Mouse (Mus musculus) liver, embryonic 11.5 days (tissue): Measurements from ENCODE around the gene Cyp4a10. TPM values are rescaled to one million over a fixed set of nuclear protein-coding genes. Genes with fewer than 3 reads are reported as not detected.
"Not testable (repeated sequence)": the region's sequence is repeated elsewhere in the genome, so short reads cannot be mapped to it uniquely, and the experiment has no call there.

Source experiments
- ATAC-seq: fragments of 200-750 bp; cut with Nextera tagmentation; replicated peaks from 2 replicates; pipeline ENCODE4 v1.8.0; 2017; ENCODE audit warnings: moderate number of reproducible peaks, mild to moderate bottlenecking, moderate TSS enrichment, moderate library complexity; ENCODE audit not compliant: low FRiP score
- DNase-seq: peaks from one replicate; pipeline ENCODE4 v3.0.0-alpha.2; 2017; ENCODE audit warnings: low spot score
- H3K27ac ChIP-seq: fragments of 300-500 bp; sonication (generic); 2 replicates; pipeline ENCODE4 v1.5.1; 2014; ENCODE audit warnings: mild to moderate bottlenecking, low read depth, low read length, control low read depth
- H3K27me3 ChIP-seq: fragments of 300-500 bp; sonication (generic); replicated peaks from 2 replicates; pipeline ENCODE4 v1.6.1; 2014; ENCODE audit warnings: low read length, mixed read lengths; ENCODE audit not compliant: control insufficient read depth, insufficient read depth
- H3K36me3 ChIP-seq: fragments of 300-500 bp; sonication (generic); 2 replicates; pipeline ENCODE4 v1.6.1; 2014; ENCODE audit warnings: mild to moderate bottlenecking, low read length, moderate library complexity, mixed read lengths; ENCODE audit not compliant: control insufficient read depth, insufficient read depth
- H3K4me1 ChIP-seq: fragments of 300-500 bp; sonication (generic); replicated peaks from 2 replicates; pipeline ENCODE4 v1.6.1; 2014; ENCODE audit warnings: low read length, mixed read lengths; ENCODE audit not compliant: control insufficient read depth, insufficient read depth
- H3K4me2 ChIP-seq: fragments of 300-500 bp; sonication (generic); 2 replicates; pipeline ENCODE4 v1.6.1; 2014; ENCODE audit warnings: mild to moderate bottlenecking, control low read depth, moderate library complexity
- H3K4me3 ChIP-seq: fragments of 300-500 bp; sonication (generic); 2 replicates; pipeline ENCODE4 v1.5.1; 2014; ENCODE audit warnings: low read depth, low read length, control low read depth
- H3K9ac ChIP-seq: fragments of 300-500 bp; sonication (generic); 2 replicates; pipeline ENCODE4 v1.6.1; 2014; ENCODE audit warnings: low read depth, low read length, control low read depth
- H3K9me3 ChIP-seq: fragments of 300-500 bp; sonication (generic); 2 replicates; pipeline ENCODE4 v1.6.1; 2016; ENCODE audit warnings: low read length, inconsistent platforms, mixed read lengths; ENCODE audit not compliant: control insufficient read depth
- WGBS: fragments of 180-500 bp; shearing (Covaris S2); extraction: QIAGEN DNeasy Blood & Tissue Kit; methylation state at CpG from one replicate; pipeline ENCODE4 v1.1.7; 2014; 5-methylcytosine and 5-hydroxymethylcytosine counted together
- polyA plus RNA-seq: library from polyadenylated mRNA; unstranded; fragments of >200 nt; fragmentation: Nextera tagmentation; extraction: Ambion mirVana; gene quantifications from 2 replicates; pipeline ENCODE4 v1.2.1, GENCODE M21; 2014

The Cyp4a10 gene
- polyA plus RNA-seq, 1 experiment from 2014 or later = not detected

DNA sequence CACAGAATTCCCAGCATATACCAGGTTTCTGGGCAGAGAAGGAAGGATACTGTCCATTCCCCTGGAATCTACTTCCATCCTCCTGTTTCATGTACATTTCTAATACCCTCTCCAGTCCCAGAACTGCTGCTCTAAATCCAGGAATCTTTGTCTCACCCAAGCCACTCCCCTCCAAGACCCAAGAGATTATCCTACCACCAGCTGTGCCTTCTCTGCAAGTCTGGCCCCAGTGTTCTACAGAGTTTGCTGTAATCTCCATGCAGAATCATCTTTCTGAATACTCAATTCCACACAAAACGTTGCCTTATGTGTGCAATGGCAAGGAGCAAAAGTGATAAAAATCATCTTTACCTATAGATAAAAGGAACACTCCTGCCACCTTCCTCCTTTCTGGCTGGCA lies 27.0 kb downstream of the Cyp4a10 start:
- H3K9ac ChIP-seq = no peak overlapping the region
- H3K4me3 ChIP-seq = no peak overlapping the region
- no peak for DNase-seq
- no peak overlapping the region for H3K27ac ChIP-seq
- H3K9me3 ChIP-seq = no peaks in the 10 kb centered on the region
- no peaks in the 10 kb centered on the region for H3K4me1 ChIP-seq
- no peak for ATAC-seq
- H3K36me3 ChIP-seq = no peaks in the 10 kb centered on the region
- WGBS = 48% methylated on average over 1 of the region's 1 CpGs
- H3K27me3 ChIP-seq = no peaks in the 10 kb centered on the region
- no peak overlapping the region for H3K4me2 ChIP-seq

DNA sequence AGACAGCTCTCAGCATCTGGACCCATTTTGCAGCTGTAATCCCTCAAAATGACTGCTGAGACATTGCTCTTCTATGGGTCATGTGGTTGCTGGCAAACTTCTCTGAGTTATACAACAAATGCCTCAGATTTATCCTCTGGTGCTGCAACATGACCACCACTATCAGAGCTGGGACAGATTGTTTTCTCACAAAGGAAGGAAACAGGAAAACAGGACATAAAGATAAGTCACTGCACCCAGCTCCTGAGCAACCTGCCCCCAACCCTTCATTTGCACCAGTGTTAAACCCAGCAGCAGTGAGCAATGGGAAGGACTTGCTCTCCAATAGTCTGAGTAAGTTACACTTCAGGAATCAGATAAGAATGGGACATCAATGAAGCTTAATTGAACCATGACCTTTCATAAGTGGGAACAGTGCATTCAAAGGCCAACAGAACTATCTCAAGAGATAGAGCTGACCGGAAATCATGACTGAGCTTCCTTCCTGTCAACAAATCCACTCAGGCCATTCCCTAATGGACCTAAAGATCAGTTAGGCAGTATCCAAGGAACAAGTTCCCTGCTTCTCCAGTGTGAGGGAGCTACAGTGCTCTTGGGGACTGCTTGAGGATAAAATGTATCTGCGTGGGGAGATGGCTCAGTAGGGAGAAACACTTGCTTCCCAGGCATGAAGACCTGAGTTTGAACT lies 28.2 kb downstream of the Cyp4a10 start:
- no peak overlapping the region for H3K4me3 ChIP-seq
- H3K27me3 ChIP-seq = no peaks in the 10 kb centered on the region
- H3K27ac ChIP-seq = no peak overlapping the region
- H3K4me2 ChIP-seq = no peak overlapping the region
- WGBS = 40% methylated on average over 2 of the region's 2 CpGs
- no peaks in the 10 kb centered on the region for H3K36me3 ChIP-seq
- H3K4me1 ChIP-seq = no peaks in the 10 kb centered on the region
- H3K9ac ChIP-seq = no peak overlapping the region
- DNase-seq (no peak), ATAC-seq (peak; percentile 39; the same call in 1 of the 2 replicates)
- H3K9me3 ChIP-seq = no peaks in the 10 kb centered on the region

DNA sequence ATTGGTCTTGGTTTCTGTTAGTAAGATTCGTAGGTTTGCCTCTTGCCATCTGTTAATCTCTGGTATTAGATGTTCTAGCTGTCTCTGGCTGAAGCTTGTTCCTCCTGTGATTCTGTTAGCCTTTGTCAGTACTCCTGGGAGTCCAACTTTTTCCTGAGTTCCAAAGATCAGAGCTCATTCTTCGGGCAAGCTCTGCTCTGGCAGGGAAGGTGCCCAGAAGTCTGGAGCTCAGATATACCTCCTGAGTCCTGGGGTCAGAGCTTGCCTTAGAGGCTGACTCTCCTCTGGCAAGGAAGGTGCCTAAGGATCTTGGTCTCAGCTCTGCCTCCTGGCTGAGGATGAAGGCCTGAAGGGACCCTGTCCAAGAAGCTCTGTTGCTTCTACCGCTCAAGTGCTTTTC lies 34.7 kb downstream of the Cyp4a10 start:
- Histone ChIP-seq H3K4me1 (no peaks in the 10 kb centered on the region), H3K27me3 (no peaks in the 10 kb centered on the region), H3K9ac (no peak overlapping the region), H3K4me3 (no peak overlapping the region), H3K36me3 (no peaks in the 10 kb centered on the region), H3K4me2 (no peak overlapping the region), H3K9me3 (no peaks in the 10 kb centered on the region), H3K27ac (no peak overlapping the region)
- DNase-seq = no peak
- no peak for ATAC-seq
- 84% methylated on average over 3 of the region's 3 CpGs for WGBS

DNA sequence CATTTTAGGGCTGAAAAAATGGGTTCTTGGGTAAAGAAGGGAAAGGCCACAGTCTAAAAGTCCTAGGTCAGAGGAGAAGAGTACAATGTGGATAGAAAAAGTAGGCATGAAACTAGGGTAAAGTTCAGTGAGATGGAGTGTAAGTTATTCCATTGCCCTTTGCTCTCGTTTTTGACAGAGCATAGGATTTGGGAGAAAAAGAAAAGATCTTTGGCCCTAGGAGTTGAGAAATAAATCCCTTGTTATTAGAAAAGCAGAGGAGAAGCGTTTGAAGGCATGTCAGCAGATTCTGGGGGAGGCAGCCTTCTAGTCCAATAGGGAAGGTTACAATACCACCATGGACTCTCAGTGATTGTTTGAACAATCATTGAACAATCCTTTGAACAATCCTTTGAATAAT lies 37.4 kb downstream of the Cyp4a10 start:
- Histone ChIP-seq H3K9ac (no peak overlapping the region), H3K27ac (no peak overlapping the region), H3K27me3 (no peaks in the 10 kb centered on the region), H3K4me2 (no peak overlapping the region), H3K9me3 (no peaks in the 10 kb centered on the region), H3K36me3 (no peaks in the 10 kb centered on the region), H3K4me1 (no peaks in the 10 kb centered on the region), H3K4me3 (no peak overlapping the region)
- ATAC-seq (no peak), DNase-seq (no peak)
- 72% methylated on average over 2 of the region's 2 CpGs for WGBS

DNA sequence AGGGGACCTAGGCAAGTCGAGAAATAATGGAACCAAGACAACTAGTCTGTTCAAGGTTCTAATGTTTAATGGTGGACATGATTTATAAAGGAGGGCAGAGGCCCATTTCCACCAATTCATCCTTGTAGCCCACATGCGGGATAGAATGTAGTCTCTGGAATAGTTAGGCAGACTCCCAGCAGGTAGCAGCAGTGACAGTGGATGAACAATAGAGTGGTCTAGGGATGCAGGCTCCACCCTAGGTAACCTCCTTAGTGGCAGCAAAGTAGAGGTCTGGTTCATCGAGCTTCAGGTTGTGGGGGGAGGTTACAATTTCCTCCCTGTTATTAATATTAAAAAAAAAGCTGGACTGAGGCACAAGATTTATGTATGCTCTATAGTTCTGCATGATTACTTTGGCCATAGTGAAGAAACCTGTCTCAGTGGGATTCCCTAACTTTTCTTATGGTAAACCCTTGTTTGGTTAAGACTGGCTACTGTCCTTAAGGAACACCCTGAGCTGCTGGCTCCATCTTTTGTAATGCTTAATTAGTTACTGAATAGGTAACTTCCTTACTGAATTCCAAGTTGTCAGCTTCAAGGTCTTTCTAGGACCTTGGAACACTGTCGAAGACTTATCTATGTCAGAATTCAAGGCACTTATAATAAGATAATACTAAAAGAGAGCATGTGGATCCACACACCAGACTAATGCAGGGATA lies 39.9 kb downstream of the Cyp4a10 start:
- H3K9ac ChIP-seq = no peak overlapping the region
- H3K27me3 ChIP-seq = no peaks in the 10 kb centered on the region
- H3K36me3 ChIP-seq = no peaks in the 10 kb centered on the region
- no peak overlapping the region for H3K4me2 ChIP-seq
- no peak overlapping the region for H3K4me3 ChIP-seq
- no peak overlapping the region for H3K27ac ChIP-seq
- ATAC-seq = no peak
- no peaks in the 10 kb centered on the region for H3K4me1 ChIP-seq
- H3K9me3 ChIP-seq = no peaks in the 10 kb centered on the region
- DNase-seq = no peak
- 71% methylated on average over 4 of the region's 4 CpGs for whole genome bisulfite sequencing

DNA sequence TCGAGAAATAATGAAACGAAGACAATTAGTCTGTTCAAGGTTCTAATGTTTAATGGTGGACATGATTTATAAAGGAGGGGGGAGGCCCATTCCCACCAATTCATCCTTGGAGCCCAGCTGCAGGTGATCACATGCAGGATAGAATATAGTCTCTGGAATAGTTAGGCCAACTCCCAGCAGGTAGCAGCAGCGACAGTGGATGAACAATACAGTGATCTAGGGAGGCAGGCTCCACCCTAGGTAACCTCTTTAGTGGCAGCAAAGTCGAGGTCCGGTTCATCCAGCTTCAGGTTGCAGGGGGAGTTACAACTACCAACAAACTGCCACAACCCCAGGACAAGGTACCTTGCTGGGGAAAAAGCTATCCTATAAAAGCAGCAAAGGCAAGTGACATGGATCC lies 43.2 kb downstream of the Cyp4a10 start:
- H3K9me3 ChIP-seq, H3K27ac ChIP-seq, H3K4me1 ChIP-seq, H3K4me3 ChIP-seq, H3K27me3 ChIP-seq, DNase-seq, H3K9ac ChIP-seq, H3K36me3 ChIP-seq, H3K4me2 ChIP-seq, ATAC-seq: not testable (repeated sequence)
- 59% methylated on average over 5 of the region's 5 CpGs for WGBS

DNA sequence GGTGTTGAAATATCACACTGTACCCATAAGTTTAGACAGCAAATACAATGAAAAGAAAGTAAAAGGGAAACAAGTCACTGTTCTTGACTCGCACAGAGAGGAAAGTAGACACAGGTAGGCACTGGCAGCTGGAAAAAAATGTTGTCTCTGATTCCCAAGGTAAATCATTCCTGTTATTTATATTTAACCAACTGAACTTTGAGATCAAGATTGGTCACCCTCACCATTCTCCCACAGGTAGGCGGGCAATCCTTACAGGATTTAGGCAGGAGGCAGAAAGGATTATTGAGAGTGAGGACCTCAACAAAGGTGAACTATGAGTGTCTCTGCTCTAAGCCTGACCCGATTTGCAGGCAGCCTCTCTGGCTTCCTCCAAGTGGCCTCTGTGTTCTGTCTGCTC lies 45.3 kb downstream of the Cyp4a10 start, which contains the start of gene Cyp4a31:
TSS of gene Cyp4a31 (plus strand) at position 249 of the 400 bp plus-strand sequence.
- no peaks in the 10 kb centered on the region for H3K36me3 ChIP-seq
- no peaks in the 10 kb centered on the region for H3K9me3 ChIP-seq
- ATAC-seq = no peak
- no peak for DNase-seq
- H3K27ac ChIP-seq = no peak within 1 kb of the TSS
- 89% methylated on average over 3 of the region's 3 CpGs for WGBS
- H3K9ac ChIP-seq = no peak within 1 kb of the TSS
- H3K4me2 ChIP-seq = no peak within 1 kb of the TSS
- H3K4me1 ChIP-seq = no peaks in the 10 kb centered on the region
- H3K4me3 ChIP-seq = no peak within 1 kb of the TSS
- H3K27me3 ChIP-seq = no peaks in the 10 kb centered on the region

DNA sequence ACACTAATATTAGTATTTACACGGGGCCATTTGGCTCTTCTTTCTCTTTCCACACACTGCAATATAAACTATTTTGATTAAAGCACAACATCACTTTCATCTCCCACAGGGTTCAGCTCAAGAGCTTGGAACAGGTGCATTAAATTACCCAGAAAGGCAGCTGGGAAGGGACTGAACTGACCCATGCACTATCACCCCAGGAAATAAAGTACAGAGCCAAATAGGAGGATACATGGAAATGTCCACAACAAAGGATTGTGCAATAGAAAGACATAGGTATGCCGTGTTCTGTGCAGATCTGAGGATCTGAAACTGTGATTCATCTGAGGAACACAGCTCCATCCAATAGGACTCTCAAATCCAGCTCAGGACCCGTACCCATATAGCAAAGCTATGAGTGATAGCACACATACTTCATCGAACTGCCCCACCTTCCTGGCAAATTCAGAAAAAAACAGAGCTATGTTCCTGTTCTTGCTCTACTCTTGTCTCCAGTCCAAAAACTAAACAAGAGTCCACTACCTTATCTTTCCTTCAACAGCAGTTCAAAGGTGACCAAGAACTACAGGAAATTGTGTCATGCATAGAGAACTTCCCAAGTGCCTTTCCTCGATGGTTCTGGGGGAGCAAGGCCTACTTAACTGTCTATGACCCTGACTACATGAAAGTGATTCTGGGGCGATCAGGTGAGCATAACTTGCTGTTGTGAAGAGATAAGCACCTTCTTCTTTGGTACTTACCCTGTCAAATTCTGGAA lies 46.6 kb downstream of the Cyp4a10 start:
- H3K9ac ChIP-seq, H3K36me3 ChIP-seq, DNase-seq, H3K9me3 ChIP-seq, H3K4me1 ChIP-seq, H3K27ac ChIP-seq, H3K4me3 ChIP-seq, H3K4me2 ChIP-seq, H3K27me3 ChIP-seq, ATAC-seq: not testable (repeated sequence)
- WGBS = 71% methylated on average over 6 of the region's 6 CpGs
